Mouse (Mus musculus) intestine, embryonic 15.5 days (tissue): ENCODE measurements around the gene Etfa. TPM values are rescaled to one million over a fixed set of nuclear protein-coding genes. Genes with fewer than 3 reads are reported as not detected.

ENCODE experiments used
- ATAC-seq: fragments of 200-750 bp; cut with Nextera tagmentation; 2 replicates; pipeline ENCODE4 v1.8.0; 2017; ENCODE audit warnings: moderate TSS enrichment, moderate library complexity
- H3K27ac ChIP-seq: fragments of 300-500 bp; sonication (generic); 2 replicates; pipeline ENCODE4 v1.5.1; 2015; ENCODE audit warnings: mild to moderate bottlenecking, inconsistent platforms
- H3K27me3 ChIP-seq: fragments of 300-500 bp; sonication (generic); replicated peaks from 2 replicates; pipeline ENCODE4 v1.6.1; 2015; ENCODE audit warnings: inconsistent platforms
- H3K36me3 ChIP-seq: fragments of 300-500 bp; sonication (generic); 2 replicates; pipeline ENCODE4 v1.6.1; 2015; ENCODE audit warnings: inconsistent platforms
- H3K4me1 ChIP-seq: fragments of 300-500 bp; sonication (generic); replicated peaks from 2 replicates; pipeline ENCODE4 v1.6.1; 2015; ENCODE audit warnings: inconsistent platforms
- H3K4me2 ChIP-seq: fragments of 300-500 bp; sonication (generic); replicated peaks from 2 replicates; pipeline ENCODE4 v1.6.1; 2015; ENCODE audit warnings: mild to moderate bottlenecking, inconsistent platforms
- H3K4me3 ChIP-seq: fragments of 300-500 bp; sonication (generic); replicated peaks from 2 replicates; pipeline ENCODE4 v1.5.1; 2015; ENCODE audit warnings: inconsistent platforms
- H3K9ac ChIP-seq: fragments of 300-500 bp; sonication (generic); 2 replicates; pipeline ENCODE4 v1.6.1; 2015; ENCODE audit warnings: inconsistent platforms
- H3K9me3 ChIP-seq: fragments of 300-500 bp; sonication (generic); 2 replicates; pipeline ENCODE4 v1.6.1; 2016; ENCODE audit warnings: inconsistent platforms
- WGBS: fragments of 180-500 bp; shearing (Covaris S2); methylation state at CpG from one replicate; pipeline ENCODE4 v1.1.7; 2015; 5-methylcytosine and 5-hydroxymethylcytosine counted together
- polyA plus RNA-seq: library from polyadenylated mRNA; unstranded; fragments of >200 nt; fragmentation: Nextera tagmentation; extraction: Ambion mirVana; gene quantifications from 2 replicates; pipeline ENCODE4 v1.2.1, GENCODE M21; 2015

Etfa gene
- polyA plus RNA-seq, 1 experiment from 2014 or later, result 318 TPM

- 93% methylated on average over 5 of the region's 5 CpGs for WGBS
Measured at GRCm38 (mm10) chr9:55439206-55439780, 72.8 kb downstream of the Etfa start.

GRCm38 (mm10) chr9:55438433-55438832 lies 73.6 kb downstream of the Etfa start:
- ATAC-seq, result no peak
- WGBS, result 43% methylated on average over 3 of the region's 3 CpGs
- H3K27ac ChIP-seq, result no peak overlapping the region
- H3K4me2 ChIP-seq, result no peak overlapping the region
- no peaks in the 10 kb centered on the region for H3K36me3 ChIP-seq
- no peaks in the 10 kb centered on the region for H3K27me3 ChIP-seq
- no peaks in the 10 kb centered on the region for H3K4me1 ChIP-seq
- no peak overlapping the region for H3K9ac ChIP-seq
- no peak overlapping the region for H3K4me3 ChIP-seq
- H3K9me3 ChIP-seq, result no peaks in the 10 kb centered on the region

More at GRCm38 (mm10) chr9:55439206-55439780, 72.8 kb downstream of the Etfa start:
- Histone ChIP-seq H3K27ac (no peak overlapping the region), H3K4me3 (no peak overlapping the region), H3K36me3 (no peaks in the 10 kb centered on the region), H3K4me2 (no peak overlapping the region), H3K9me3 (no peaks in the 10 kb centered on the region), H3K9ac (no peak overlapping the region), H3K27me3 (no peaks in the 10 kb centered on the region), H3K4me1 (no peaks in the 10 kb centered on the region)
- no peak for ATAC-seq

DNA sequence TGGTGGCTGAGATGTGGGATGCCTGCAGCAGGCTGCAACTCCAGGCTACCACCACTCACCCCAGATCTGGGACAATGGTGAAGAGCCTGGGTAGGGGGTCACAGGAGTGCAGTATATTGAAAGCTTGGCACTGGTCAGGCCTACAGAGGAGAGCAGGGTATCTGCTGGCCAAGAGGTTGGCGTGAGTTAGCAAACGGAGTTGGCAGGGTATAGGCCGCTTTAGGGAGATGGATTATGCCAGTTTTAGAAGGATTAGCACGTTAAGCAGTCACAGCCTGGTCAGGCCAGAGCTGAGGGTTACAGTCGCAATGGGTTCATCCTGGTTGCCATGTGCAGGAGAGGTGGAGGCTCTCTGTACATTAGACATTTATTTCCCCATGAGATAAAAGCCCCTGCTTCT lies 78.2 kb downstream of the Etfa start:
- Histone ChIP-seq H3K9ac (no peak overlapping the region), H3K4me1 (peaks cover 8% of the 10 kb centered on the region; the same call in 1 of the 2 replicates), H3K27ac (no peak overlapping the region), H3K4me3 (no peak overlapping the region), H3K9me3 (no peaks in the 10 kb centered on the region), H3K27me3 (no peaks in the 10 kb centered on the region; the same call in 1 of the 2 replicates), H3K36me3 (no peaks in the 10 kb centered on the region), H3K4me2 (no peak overlapping the region)
- ATAC-seq, result no peak
- 93% methylated on average over 5 of the region's 5 CpGs for WGBS

- H3K4me1 ChIP-seq, result peaks cover 8% of the 10 kb centered on the region; the same call in 1 of the 2 replicates
Measured at GRCm38 (mm10) chr9:55432306-55433289, 79.4 kb downstream of the Etfa start.

GRCm38 (mm10) chr9:55430133-55430532 lies 81.9 kb downstream of the Etfa start:
- ATAC-seq, result peak; percentile 59
- Histone ChIP-seq H3K4me1 (peaks cover 8% of the 10 kb centered on the region; the same call in 1 of the 2 replicates), H3K27me3 (no peaks in the 10 kb centered on the region; the same call in 1 of the 2 replicates), H3K4me3 (0 out of 2 replicates have a peak overlapping the region, but pooled peaks have one; percentile 1), H3K9me3 (no peaks in the 10 kb centered on the region), H3K9ac (no peak overlapping the region), H3K4me2 (peak overlapping the region; percentile 46), H3K27ac (no peak overlapping the region), H3K36me3 (no peaks in the 10 kb centered on the region)
- whole genome bisulfite sequencing, result 28% methylated on average over 20 of the region's 20 CpGs

More at GRCm38 (mm10) chr9:55432306-55433289, 79.4 kb downstream of the Etfa start:
- H3K9ac ChIP-seq, result no peak overlapping the region
- no peaks in the 10 kb centered on the region for H3K9me3 ChIP-seq
- H3K4me3 ChIP-seq, result no peak overlapping the region
- H3K27ac ChIP-seq, result no peak overlapping the region
- no peak overlapping the region for H3K4me2 ChIP-seq
- 59% methylated on average over 14 of the region's 14 CpGs for WGBS
- no peaks in the 10 kb centered on the region; the same call in 1 of the 2 replicates for H3K27me3 ChIP-seq
- H3K36me3 ChIP-seq, result no peaks in the 10 kb centered on the region
- no peak for ATAC-seq

GRCm38 (mm10) chr9:55429242-55429975 lies 82.6 kb downstream of the Etfa start:
- H3K27ac ChIP-seq, result no peak overlapping the region
- no peaks in the 10 kb centered on the region for H3K9me3 ChIP-seq
- H3K4me1 ChIP-seq, result peaks cover 8% of the 10 kb centered on the region; the same call in 1 of the 2 replicates
- H3K9ac ChIP-seq, result no peak overlapping the region
- peak; percentile 63 for ATAC-seq
- H3K4me2 ChIP-seq, result peak overlapping the region; percentile 46
- 32% methylated on average over 12 of the region's 12 CpGs for WGBS
- H3K4me3 ChIP-seq, result 0 out of 2 replicates have a peak overlapping the region, but pooled peaks have one; percentile 1
- no peaks in the 10 kb centered on the region for H3K36me3 ChIP-seq
- no peaks in the 10 kb centered on the region; the same call in 1 of the 2 replicates for H3K27me3 ChIP-seq

- no peak overlapping the region for H3K4me2 ChIP-seq
- H3K9me3 ChIP-seq, result no peaks in the 10 kb centered on the region
- no peak overlapping the region for H3K4me3 ChIP-seq
- H3K36me3 ChIP-seq, result no peaks in the 10 kb centered on the region
- H3K27ac ChIP-seq, result no peak overlapping the region
- no peak for ATAC-seq
- peaks cover 7% of the 10 kb centered on the region; the same call in 1 of the 2 replicates for H3K4me1 ChIP-seq
- no peaks in the 10 kb centered on the region for H3K27me3 ChIP-seq
- no peak overlapping the region for H3K9ac ChIP-seq
- 63% methylated on average over 7 of the region's 7 CpGs for WGBS
Measured at GRCm38 (mm10) chr9:55425271-55425810, 86.7 kb downstream of the Etfa start.

- Histone ChIP-seq H3K9ac (no peak overlapping the region), H3K9me3 (no peaks in the 10 kb centered on the region), H3K4me3 (no peak overlapping the region), H3K36me3 (no peaks in the 10 kb centered on the region), H3K27ac (peak overlapping the region; percentile 70), H3K4me2 (peak overlapping the region; percentile 19; the same call in 1 of the 2 replicates), H3K4me1 (no peaks in the 10 kb centered on the region), H3K27me3 (no peaks in the 10 kb centered on the region)
- WGBS, result 54% methylated on average over 14 of the region's 14 CpGs
- peak; percentile 79 for ATAC-seq
Measured at GRCm38 (mm10) chr9:55423451-55424424, 88.3 kb downstream of the Etfa start.

DNA sequence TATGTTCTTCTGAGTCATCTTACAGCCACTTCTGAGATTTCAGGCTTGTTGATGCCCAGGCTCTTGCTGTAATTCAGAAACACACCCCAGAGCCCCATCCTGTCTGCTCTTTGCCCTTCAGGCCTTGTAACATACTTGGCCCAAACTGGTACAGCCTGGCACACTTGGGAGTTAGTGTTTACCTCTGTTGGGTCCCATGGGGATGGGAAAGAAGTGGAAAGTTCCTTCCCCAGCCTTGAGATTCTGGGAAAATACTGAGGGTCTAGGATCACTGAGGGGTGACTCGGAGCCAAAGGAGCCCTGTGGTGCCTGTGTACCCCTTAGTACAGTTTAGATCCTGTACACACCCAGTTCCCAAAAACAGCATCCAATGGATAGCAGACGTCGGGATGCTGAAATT lies 90.3 kb downstream of the Etfa start:
- 89% methylated on average over 3 of the region's 3 CpGs for WGBS
- Histone ChIP-seq H3K27me3 (no peaks in the 10 kb centered on the region), H3K36me3 (no peaks in the 10 kb centered on the region), H3K4me3 (no peak overlapping the region), H3K4me2 (no peak overlapping the region), H3K9ac (no peak overlapping the region), H3K27ac (no peak overlapping the region), H3K9me3 (no peaks in the 10 kb centered on the region), H3K4me1 (no peaks in the 10 kb centered on the region)
- no peak for ATAC-seq

GRCm38 (mm10) chr9:55411154-55411553 lies 100.9 kb downstream of the Etfa start:
- ATAC-seq, result peak; percentile 77
- Histone ChIP-seq H3K27ac (no peak overlapping the region), H3K27me3 (no peaks in the 10 kb centered on the region), H3K36me3 (no peaks in the 10 kb centered on the region), H3K9ac (no peak overlapping the region), H3K4me3 (no peak overlapping the region), H3K9me3 (no peaks in the 10 kb centered on the region), H3K4me1 (peaks cover 9% of the 10 kb centered on the region; the same call in 1 of the 2 replicates), H3K4me2 (no peak overlapping the region)
- 40% methylated on average over 6 of the region's 6 CpGs for WGBS

DNA sequence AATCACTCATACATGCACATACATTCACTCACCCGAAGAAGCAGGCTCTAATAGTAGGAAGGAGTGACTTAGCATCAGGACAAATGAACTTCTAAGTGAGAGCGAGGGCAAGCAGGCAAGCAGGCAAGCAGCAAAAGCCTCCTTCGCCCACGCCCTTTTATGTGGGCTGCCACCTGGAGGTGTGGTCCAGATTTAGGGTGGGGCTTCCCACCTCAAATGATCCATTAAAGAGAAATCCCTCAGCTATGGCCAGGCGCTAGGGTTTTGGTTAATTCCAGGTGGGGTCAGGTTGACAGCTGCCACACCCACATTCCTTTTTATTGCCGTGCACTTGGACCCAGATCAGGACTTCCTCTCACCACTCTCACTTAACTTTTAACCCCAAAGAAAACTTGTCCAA lies 101.6 kb downstream of the Etfa start:
- Histone ChIP-seq H3K27ac (no peak overlapping the region), H3K27me3 (no peaks in the 10 kb centered on the region), H3K36me3 (no peaks in the 10 kb centered on the region), H3K4me2 (0 out of 2 replicates have a peak overlapping the region, but pooled peaks have one; percentile 9), H3K4me3 (no peak overlapping the region), H3K4me1 (peaks cover 9% of the 10 kb centered on the region; the same call in 1 of the 2 replicates), H3K9me3 (no peaks in the 10 kb centered on the region), H3K9ac (no peak overlapping the region)
- peak; percentile 36 for ATAC-seq
- WGBS, result 34% methylated on average over 6 of the region's 6 CpGs
